ENCODE assay signal across 10 mouse cellular contexts in genomic region chr8:126831312-126832162, GRCm38 (mm10).
A peak's percentile ranks its signal among the peaks of the same experiment; 100 is the strongest.
DNase-seq lines count a peak whose midpoint lies in the region; ATAC-seq and TF ChIP-seq lines count a peak whose summit lies in the region.
"Had no signal": no experiment of that assay in that cellular context is flagged by ENCODE, and none has a peak within 500 bp of the region (broad histone marks: within the 10 kb centered on the region; RNA-seq: fewer than 3 reads in every experiment).

No protein-coding gene starts in this region.

- no peak overlapping the region for H3K9ac ChIP-seq in hindbrain, postnatal 0 days (replicated peaks; ENCODE audit: low read length)
- H3K9ac ChIP-seq in limb, embryonic 13.5 days: no peak overlapping the region
- H3K9ac ChIP-seq: midbrain, embryonic 12.5 days had no signal

- ATAC-seq in hindbrain, postnatal 0 days: no peak
- no peak for ATAC-seq in limb, embryonic 13.5 days (ENCODE audit: low FRiP score, low read depth)
- ATAC-seq in erythroid progenitor cell, adult 5-6 weeks (replicated peaks; ENCODE audit: low FRiP score, poor library complexity, severe bottlenecking): no peak
- ATAC-seq: forebrain, embryonic 14.5 days had no signal

- peaks cover 74% of the 10 kb centered on the region for H3K4me1 ChIP-seq in hindbrain, embryonic 10.5 days (replicated peaks)
- H3K4me1 ChIP-seq in hindbrain, postnatal 0 days (ENCODE audit: insufficient read depth, low read length): peaks cover 22% of the 10 kb centered on the region; the same call in 1 of the 2 replicates
- peaks cover 75% of the 10 kb centered on the region for H3K4me1 ChIP-seq in thymus, adult 2 months (replicated peaks; ENCODE audit: control insufficient read depth, insufficient read depth, low read length)
- H3K4me1 ChIP-seq in limb, embryonic 13.5 days: peaks cover 86% of the 10 kb centered on the region

- no peaks in the 10 kb centered on the region for H3K27me3 ChIP-seq in hindbrain, embryonic 10.5 days (ENCODE audit: insufficient read depth, poor library complexity, severe bottlenecking)
- H3K27me3 ChIP-seq in hindbrain, postnatal 0 days (ENCODE audit: insufficient read depth, low read length): no peaks in the 10 kb centered on the region
- no peaks in the 10 kb centered on the region for H3K27me3 ChIP-seq in thymus, adult 2 months (ENCODE audit: control insufficient read depth, insufficient read depth, low read length)
- no peaks in the 10 kb centered on the region for H3K27me3 ChIP-seq in limb, embryonic 13.5 days
- H3K27me3 ChIP-seq: midbrain, embryonic 12.5 days had no signal

- H3K36me3 ChIP-seq in hindbrain, embryonic 10.5 days: no peaks in the 10 kb centered on the region
- no peaks in the 10 kb centered on the region for H3K36me3 ChIP-seq in hindbrain, postnatal 0 days (ENCODE audit: insufficient read depth, low read length)
- H3K36me3 ChIP-seq in thymus, adult 2 months (ENCODE audit: control insufficient read depth, insufficient read depth, low read length): no peaks in the 10 kb centered on the region
- H3K36me3 ChIP-seq in limb, embryonic 13.5 days: no peaks in the 10 kb centered on the region
- H3K36me3 ChIP-seq: midbrain, embryonic 12.5 days had no signal

- WGBS in hindbrain, embryonic 10.5 days: 89% methylated on average over 16 of the region's 16 CpGs
- 90% methylated on average over 16 of the region's 16 CpGs for WGBS in hindbrain, postnatal 0 days
- 69% methylated on average over 16 of the region's 16 CpGs for WGBS in thymus, adult 2 months
- 89% methylated on average over 16 of the region's 16 CpGs for WGBS in limb, embryonic 13.5 days

- H3K27ac ChIP-seq in hindbrain, embryonic 10.5 days: peak overlapping the region; percentile 74
- no peak overlapping the region; the same call in 1 of the 2 replicates for H3K27ac ChIP-seq in hindbrain, postnatal 0 days
- peak overlapping the region; percentile 85 for H3K27ac ChIP-seq in thymus, adult 2 months (ENCODE audit: control insufficient read depth, insufficient read depth, low read length)
- H3K27ac ChIP-seq in limb, embryonic 13.5 days: peak overlapping the region; percentile 89
- H3K27ac ChIP-seq: midbrain, embryonic 12.5 days had no signal

- H3K4me3 ChIP-seq in hindbrain, embryonic 10.5 days: no peak overlapping the region
- H3K4me3 ChIP-seq in hindbrain, postnatal 0 days (ENCODE audit: low read length): no peak overlapping the region
- no peak overlapping the region for H3K4me3 ChIP-seq in thymus, adult 2 months (ENCODE audit: control insufficient read depth, insufficient read depth, low read length)
- no peak overlapping the region for H3K4me3 ChIP-seq in limb, embryonic 13.5 days
- H3K4me3 ChIP-seq: midbrain, embryonic 12.5 days had no signal

- H3K4me2 ChIP-seq in hindbrain, postnatal 0 days (ENCODE audit: low read depth, low read length): no peak overlapping the region
- no peak overlapping the region for H3K4me2 ChIP-seq in limb, embryonic 13.5 days (replicated peaks)
- H3K4me2 ChIP-seq: midbrain, embryonic 12.5 days had no signal

- DNase-seq in hindbrain, embryonic 10.5 days (ENCODE audit: low spot score): no peak
- DNase-seq in hindbrain, postnatal 0 days (ENCODE audit: low spot score): no peak
- no peak for DNase-seq in thymus, adult 2 months
- no peak for DNase-seq in thymus, adult 18-20 months
- no peak for DNase-seq in layer of hippocampus, adult 9-11 months
- no peak for DNase-seq in cerebellum, postnatal 10 days

- no peak for TF ChIP-seq POLR2A in thymus, adult 2 months (IDR thresholded peaks at IDR 0.05; ENCODE audit: control insufficient read depth, extremely low read depth, insufficient read depth, low read length, poor library complexity)

- H3K9me3 ChIP-seq in hindbrain, embryonic 10.5 days: no peaks in the 10 kb centered on the region
- H3K9me3 ChIP-seq in hindbrain, postnatal 0 days (ENCODE audit: low read length): no peaks in the 10 kb centered on the region
- no peaks in the 10 kb centered on the region for H3K9me3 ChIP-seq in limb, embryonic 13.5 days
- H3K9me3 ChIP-seq: midbrain, embryonic 12.5 days had no signal

- no peak for TF ChIP-seq CTCF in hindbrain, postnatal 0 days (IDR thresholded peaks at IDR 0.05; ENCODE audit: low read depth)
- no peak for TF ChIP-seq CTCF in thymus, adult 2 months (IDR thresholded peaks at IDR 0.05; ENCODE audit: borderline replicate concordance, control insufficient read depth, extremely low read depth, insufficient read depth, low read length, poor library complexity)
